Mouse (Mus musculus): ENCODE results near the gene Mllt3.

GRCm38 (mm10) chr4:87982578-87982977, 50.6 kb downstream of the Mllt3 start:
- no peak for TF ChIP-seq CTCF (IDR thresholded peaks at IDR 0.05; ENCODE audit: low read depth, low read length)
- no peak for TF ChIP-seq POLR2A (IDR thresholded peaks at IDR 0.05; ENCODE audit: extremely low read depth, insufficient read depth, low read length)

All from liver, adult 2 months (tissue).